Mouse (Mus musculus) ES-Bruce4 (cell line): Measurements from ENCODE around the gene Dctn1.

Experiments
- CTCF ChIP-seq: IDR thresholded peaks from one replicate; pipeline ENCODE4 v1.8.1; 2011; ENCODE audit warnings: low read depth, low read length
- EP300 ChIP-seq: IDR thresholded peaks from 2 replicates; pipeline ENCODE4 v1.6.1; 2011; ENCODE audit warnings: low read depth, low read length; ENCODE audit not compliant: insufficient read depth
- POLR2A ChIP-seq: IDR thresholded peaks from one replicate; pipeline ENCODE4 v1.8.1; 2011; ENCODE audit warnings: low read length; ENCODE audit not compliant: insufficient read depth

DNA sequence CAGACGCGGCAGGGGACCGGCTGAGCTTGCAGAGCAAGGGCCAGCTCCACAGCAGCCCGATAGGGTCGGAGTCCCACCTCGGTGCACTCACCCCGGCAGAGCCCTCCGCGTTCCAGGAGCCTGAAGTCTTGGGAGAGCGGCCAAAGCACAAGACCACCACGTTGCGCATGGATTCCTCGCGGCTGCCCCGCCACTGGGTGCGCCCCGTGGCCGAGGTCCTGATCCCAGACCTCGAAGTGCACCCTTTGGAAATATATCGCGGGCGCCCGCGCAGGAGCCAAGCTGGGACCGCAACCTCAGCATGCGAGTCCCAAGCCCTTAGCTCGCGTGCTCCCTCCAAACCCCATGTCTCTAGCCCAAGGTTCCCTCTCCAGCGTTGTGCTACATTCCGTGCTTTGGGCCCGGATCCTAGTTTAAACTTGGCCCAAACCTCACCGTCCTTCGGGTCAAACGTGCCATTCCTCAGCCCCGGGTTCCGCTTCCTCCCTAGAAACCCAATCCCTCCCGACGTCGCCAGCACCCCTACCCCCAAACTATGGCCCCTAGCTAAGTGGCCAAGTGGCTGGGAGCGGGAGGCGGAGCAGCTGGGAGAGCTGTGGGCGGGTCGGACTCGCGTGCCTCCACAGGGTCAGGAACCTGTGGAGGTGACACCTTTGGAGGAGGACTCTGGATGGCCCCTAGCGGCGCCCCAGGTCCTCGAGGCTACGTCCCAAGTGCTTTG lies 3.6 kb upstream of the Dctn1 start:
- TF ChIP-seq POLR2A: no peak
- no peak for TF ChIP-seq CTCF
- TF ChIP-seq EP300: no peak
